Mouse (Mus musculus) forebrain, postnatal 0 days (tissue): ENCODE measurements around the gene Gpr6. TPM values are rescaled to one million over a fixed set of nuclear protein-coding genes. Genes with fewer than 3 reads are reported as not detected.
A peak's percentile ranks its signal among the peaks of the same experiment; 100 is the strongest.

Source experiments
- ATAC-seq: fragments of 200-750 bp; cut with Nextera tagmentation; 2 replicates; pipeline ENCODE4 v1.8.0; 2017; ENCODE audit warnings: mild to moderate bottlenecking, moderate library complexity
- DNase-seq: peaks from one replicate; pipeline ENCODE4 v3.0.0-alpha.2; 2015
- H3K27ac ChIP-seq: fragments of 300-500 bp; sonication (generic); 2 replicates; pipeline ENCODE4 v1.5.1; 2014; ENCODE audit warnings: low read depth, mild to moderate bottlenecking, antibody characterized with exemption, low read length, moderate library complexity, mixed read lengths
- H3K27me3 ChIP-seq: fragments of 300-500 bp; sonication (generic); 2 replicates; pipeline ENCODE4 v1.6.1; 2014; ENCODE audit warnings: mild to moderate bottlenecking, low read length, mixed read lengths; ENCODE audit not compliant: insufficient read depth
- H3K36me3 ChIP-seq: fragments of 300-500 bp; sonication (generic); 2 replicates; pipeline ENCODE4 v1.6.1; 2014; ENCODE audit warnings: mild to moderate bottlenecking, moderate library complexity; ENCODE audit not compliant: insufficient read depth
- H3K4me1 ChIP-seq: fragments of 300-500 bp; sonication (generic); 2 replicates; pipeline ENCODE4 v1.6.1; 2014; ENCODE audit warnings: antibody characterized with exemption; ENCODE audit not compliant: insufficient read depth
- H3K4me2 ChIP-seq: fragments of 300-500 bp; sonication (generic); 2 replicates; pipeline ENCODE4 v1.6.1; 2014; ENCODE audit warnings: low read depth, mild to moderate bottlenecking, moderate library complexity
- H3K4me3 ChIP-seq: fragments of 300-500 bp; sonication (generic); 2 replicates; pipeline ENCODE4 v1.5.1; 2014; ENCODE audit warnings: low read depth, low read length, mixed read lengths
- H3K9ac ChIP-seq: fragments of 300-500 bp; sonication (generic); 2 replicates; pipeline ENCODE4 v1.6.1; 2014; ENCODE audit warnings: mild to moderate bottlenecking
- H3K9me3 ChIP-seq: fragments of 300-500 bp; sonication (generic); 2 replicates; pipeline ENCODE4 v1.6.1; 2016; ENCODE audit warnings: low read length
- CTCF ChIP-seq: sonication (generic); IDR thresholded peaks from 2 replicates; pipeline ENCODE4 v1.5.1; 2016; ENCODE audit warnings: antibody characterized with exemption, control low read depth, low read depth
- WGBS: fragments of 180-500 bp; shearing (Covaris S2); extraction: QIAGEN DNeasy Blood & Tissue Kit; methylation state at CpG from one replicate; pipeline ENCODE4 v1.1.7; 2014; 5-methylcytosine and 5-hydroxymethylcytosine counted together
- polyA plus RNA-seq: library from polyadenylated mRNA; unstranded; fragments of >200 nt; fragmentation: Nextera tagmentation; extraction: Ambion mirVana; gene quantifications from 2 replicates; pipeline ENCODE4 v1.2.1, GENCODE M21; 2015
- total RNA-seq: library from RNA; depleted of rRNA; stranded (reverse); fragments of >200 nt; gene quantifications from 2 replicates; pipeline ENCODE4 v1.2.3, GENCODE M21; 2014; rRNA removed

The Gpr6 gene
- 4.9 and 14.2 TPM in 2 replicates for total RNA-seq
- 2.3 and 2.7 TPM in 2 replicates for polyA plus RNA-seq

DNA sequence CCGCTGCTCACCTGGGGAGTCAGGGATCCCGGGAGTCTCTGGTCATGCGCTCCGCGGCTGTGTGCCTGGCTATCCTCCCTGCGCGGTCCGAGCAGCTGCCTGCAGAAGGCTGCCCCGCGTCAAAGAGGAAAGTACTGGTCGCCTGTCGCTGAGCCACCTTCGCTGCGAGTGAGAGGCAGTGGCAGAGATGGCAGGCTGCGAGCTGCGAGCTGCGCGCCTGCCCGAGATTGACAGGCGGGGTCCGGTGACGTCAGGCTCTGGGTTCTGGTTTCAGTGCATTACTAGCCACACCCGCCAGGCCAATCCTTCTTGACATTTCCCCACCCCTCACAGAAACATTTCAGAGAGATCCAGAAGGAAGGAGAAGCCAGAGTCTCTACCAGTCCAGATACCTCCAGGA lies at the start of gene Gpr6:
Gene Gpr6 (minus strand): TSS at position 170 of the 400 bp plus-strand sequence.
- TF ChIP-seq CTCF = no peak
- H3K4me1 ChIP-seq = peaks cover 15% of the 10 kb centered on the region; the same call in 1 of the 2 replicates
- 0 out of 2 replicates have a peak within 1 kb of the TSS, but pooled peaks have one; percentile 29 for H3K27ac ChIP-seq
- 1% methylated on average over 23 of the region's 23 CpGs for WGBS
- peak within 1 kb of the TSS; percentile 59 for H3K9ac ChIP-seq
- DNase-seq (peak; percentile 54), ATAC-seq (peak; percentile 69)
- peaks cover 8% of the 10 kb centered on the region; the same call in 1 of the 2 replicates for H3K27me3 ChIP-seq
- no peaks in the 10 kb centered on the region for H3K36me3 ChIP-seq
- H3K4me2 ChIP-seq = peak within 1 kb of the TSS; percentile 91
- H3K9me3 ChIP-seq = no peaks in the 10 kb centered on the region
- peak within 1 kb of the TSS; percentile 54 for H3K4me3 ChIP-seq

DNA sequence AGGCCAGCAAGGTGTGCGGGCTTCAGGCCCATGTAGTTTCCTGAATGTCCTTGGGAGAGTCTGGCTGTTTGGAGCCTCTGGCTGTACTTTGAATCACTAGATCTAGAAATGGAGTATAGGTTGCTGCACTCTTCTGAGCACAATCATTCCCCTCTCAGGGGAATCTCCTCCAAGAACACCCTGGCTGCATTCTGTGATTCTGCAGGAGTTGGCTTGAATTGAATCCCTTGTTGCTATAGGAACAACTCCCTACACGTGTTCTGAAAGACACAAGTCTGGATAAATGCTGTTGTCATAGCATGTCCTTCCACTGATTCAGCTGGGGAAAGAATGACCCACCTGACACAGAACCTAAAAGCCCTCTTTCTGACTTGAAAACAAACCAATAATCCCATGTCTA lies 28.0 kb upstream of the Gpr6 start:
- WGBS = 53% methylated on average over 2 of the region's 2 CpGs
- H3K4me1 ChIP-seq = 0 out of 2 replicates have a peak, but pooled peaks cover 4% of the 10 kb centered on the region
- no peaks in the 10 kb centered on the region for H3K27me3 ChIP-seq
- DNase-seq = peak; percentile 59
- H3K27ac ChIP-seq = no peak overlapping the region
- no peaks in the 10 kb centered on the region for H3K9me3 ChIP-seq
- no peak overlapping the region for H3K4me3 ChIP-seq
- no peak for TF ChIP-seq CTCF
- H3K4me2 ChIP-seq = no peak overlapping the region
- peak; percentile 85 for ATAC-seq
- no peak overlapping the region; the same call in 1 of the 2 replicates for H3K9ac ChIP-seq
- H3K36me3 ChIP-seq = no peaks in the 10 kb centered on the region

DNA sequence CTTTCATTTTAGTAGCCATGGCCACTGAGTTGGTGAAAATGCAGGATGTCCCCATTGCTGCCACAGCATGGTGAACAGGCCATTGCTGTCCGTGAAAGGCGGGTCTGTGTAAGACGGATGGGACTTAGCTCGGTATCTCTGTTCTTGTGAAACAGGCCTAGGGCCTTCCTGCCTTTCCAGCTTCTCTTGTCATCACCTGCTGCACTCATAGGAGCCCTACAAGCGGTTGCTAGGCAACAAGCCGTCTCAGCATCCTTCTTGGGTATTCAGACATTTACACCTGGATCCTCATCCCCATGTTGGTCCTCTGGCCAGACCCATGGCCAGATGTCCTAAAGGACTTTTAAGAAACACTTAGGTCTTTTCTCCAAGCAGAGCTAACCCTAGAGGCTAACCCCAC lies 26.1 kb upstream of the Gpr6 start:
- H3K4me1 ChIP-seq = 0 out of 2 replicates have a peak, but pooled peaks cover 4% of the 10 kb centered on the region
- no peak overlapping the region for H3K9ac ChIP-seq
- no peak overlapping the region for H3K27ac ChIP-seq
- WGBS = 75% methylated on average over 6 of the region's 6 CpGs
- peak; percentile 52 for DNase-seq
- no peaks in the 10 kb centered on the region for H3K9me3 ChIP-seq
- no peak overlapping the region for H3K4me2 ChIP-seq
- no peak overlapping the region for H3K4me3 ChIP-seq
- TF ChIP-seq CTCF = no peak
- H3K27me3 ChIP-seq = no peaks in the 10 kb centered on the region
- no peaks in the 10 kb centered on the region for H3K36me3 ChIP-seq
- peak; percentile 71 for ATAC-seq

DNA sequence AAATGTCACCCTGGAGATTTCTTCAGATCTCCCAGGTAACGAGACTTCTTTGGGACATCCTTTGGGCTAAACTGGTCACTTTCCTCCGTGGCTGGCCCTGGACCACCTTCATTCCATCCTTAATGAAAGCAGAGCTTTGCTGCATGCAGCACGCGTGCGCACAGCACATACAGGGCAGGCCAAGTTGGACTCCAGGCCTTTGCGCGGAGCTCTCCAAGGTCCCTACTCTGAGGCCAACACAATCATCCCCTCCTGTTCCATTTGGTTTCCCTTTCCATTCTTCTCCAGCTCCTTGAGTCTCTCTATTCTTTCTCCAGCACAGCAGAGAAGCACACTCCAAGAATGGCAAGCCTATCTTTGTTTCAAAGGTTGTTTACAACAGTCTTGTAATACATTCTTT lies 16.8 kb upstream of the Gpr6 start:
- WGBS = 72% methylated on average over 7 of the region's 7 CpGs
- TF ChIP-seq CTCF = no peak
- Histone ChIP-seq H3K27ac (no peak overlapping the region), H3K27me3 (no peaks in the 10 kb centered on the region), H3K36me3 (no peaks in the 10 kb centered on the region), H3K9ac (no peak overlapping the region), H3K4me2 (no peak overlapping the region), H3K9me3 (no peaks in the 10 kb centered on the region), H3K4me3 (no peak overlapping the region), H3K4me1 (no peaks in the 10 kb centered on the region)
- no peak for ATAC-seq
- no peak for DNase-seq

DNA sequence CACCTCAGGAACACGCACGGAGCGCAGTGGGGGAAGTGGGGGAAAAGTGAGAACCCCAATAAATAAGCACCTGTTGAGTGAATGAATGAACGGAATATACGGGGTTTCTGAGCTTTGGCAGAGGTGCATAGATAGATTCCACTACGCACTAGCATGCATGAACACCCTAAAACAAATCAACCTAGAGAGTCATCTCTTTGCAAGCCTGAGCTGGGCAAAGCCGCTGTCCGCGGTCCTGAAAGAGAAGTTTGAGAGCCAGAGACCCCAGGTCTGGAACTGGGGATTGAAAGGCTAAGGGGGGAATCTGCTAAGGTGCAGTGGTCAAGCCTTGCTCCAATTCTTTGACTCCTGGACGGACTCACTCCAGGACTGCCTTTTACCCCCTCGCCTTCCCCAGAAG lies 389 bp downstream of the Gpr6 start:
- no peak for DNase-seq
- TF ChIP-seq CTCF = no peak
- Histone ChIP-seq H3K36me3 (no peaks in the 10 kb centered on the region), H3K9ac (peak overlapping the region; percentile 59), H3K4me3 (peak overlapping the region; percentile 54), H3K9me3 (no peaks in the 10 kb centered on the region), H3K4me1 (peaks cover 15% of the 10 kb centered on the region; the same call in 1 of the 2 replicates), H3K4me2 (peak overlapping the region; percentile 91), H3K27ac (0 out of 2 replicates have a peak overlapping the region, but pooled peaks have one; percentile 29), H3K27me3 (peaks cover 8% of the 10 kb centered on the region; the same call in 1 of the 2 replicates)
- 3% methylated on average over 11 of the region's 11 CpGs for WGBS
- ATAC-seq = peak; percentile 19; the same call in 1 of the 2 replicates

DNA sequence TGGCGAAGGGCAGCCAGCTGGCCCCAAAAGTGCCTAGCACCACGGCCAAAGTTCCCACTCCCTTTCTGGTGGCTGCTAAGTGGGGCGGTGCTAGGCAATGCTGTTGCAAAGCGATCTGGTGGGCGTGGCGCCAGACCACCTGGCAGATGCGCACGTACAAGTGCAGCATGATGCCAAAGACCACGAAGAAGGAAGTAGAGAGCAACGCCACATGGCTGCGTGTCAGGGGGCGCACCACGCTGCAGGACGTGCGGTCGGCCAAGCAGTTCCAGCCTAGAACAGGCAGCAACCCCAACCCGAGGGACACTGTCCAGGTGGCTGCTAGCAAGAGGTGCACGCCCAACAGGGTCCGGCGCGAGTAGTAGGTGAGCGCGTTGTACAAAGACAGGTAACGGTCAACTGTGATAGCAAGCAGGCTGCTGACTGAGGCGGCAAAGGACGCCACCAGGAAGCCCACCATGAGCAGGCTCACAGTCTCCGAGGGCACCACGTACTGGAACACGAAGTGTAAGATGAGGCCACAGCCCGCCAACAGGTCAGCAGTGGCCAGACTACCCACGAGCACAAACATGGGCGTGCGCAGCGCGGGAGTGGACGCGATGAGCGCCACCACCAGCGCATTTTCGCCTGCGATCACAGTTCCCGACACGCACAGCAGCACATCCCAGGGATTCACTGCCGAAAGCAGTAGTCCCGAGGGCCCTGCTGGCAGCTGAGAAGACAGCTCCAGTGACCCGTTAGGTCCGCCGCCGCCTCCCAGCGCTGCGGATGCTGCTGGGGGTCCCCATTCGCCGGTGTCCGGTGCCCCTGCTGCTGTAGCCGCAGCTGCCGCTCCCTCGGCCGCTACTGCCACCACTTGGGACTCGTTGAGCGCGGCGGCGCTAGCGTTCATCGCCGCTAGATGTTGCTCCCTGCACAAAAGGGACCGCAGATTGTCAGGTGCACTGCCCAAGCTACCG lies 1.1 kb downstream of the Gpr6 start:
- Histone ChIP-seq H3K4me2 (peak overlapping the region; percentile 91), H3K27me3 (peaks cover 8% of the 10 kb centered on the region; the same call in 1 of the 2 replicates), H3K27ac (no peak overlapping the region), H3K9ac (peak overlapping the region; percentile 59), H3K4me1 (peaks cover 15% of the 10 kb centered on the region; the same call in 1 of the 2 replicates), H3K36me3 (no peaks in the 10 kb centered on the region), H3K9me3 (no peaks in the 10 kb centered on the region), H3K4me3 (peak overlapping the region; percentile 54)
- DNase-seq (peak; percentile 81), ATAC-seq (peak; percentile 76)
- peak; percentile 65 for TF ChIP-seq CTCF
- WGBS = 2% methylated on average over 68 of the region's 68 CpGs

DNA sequence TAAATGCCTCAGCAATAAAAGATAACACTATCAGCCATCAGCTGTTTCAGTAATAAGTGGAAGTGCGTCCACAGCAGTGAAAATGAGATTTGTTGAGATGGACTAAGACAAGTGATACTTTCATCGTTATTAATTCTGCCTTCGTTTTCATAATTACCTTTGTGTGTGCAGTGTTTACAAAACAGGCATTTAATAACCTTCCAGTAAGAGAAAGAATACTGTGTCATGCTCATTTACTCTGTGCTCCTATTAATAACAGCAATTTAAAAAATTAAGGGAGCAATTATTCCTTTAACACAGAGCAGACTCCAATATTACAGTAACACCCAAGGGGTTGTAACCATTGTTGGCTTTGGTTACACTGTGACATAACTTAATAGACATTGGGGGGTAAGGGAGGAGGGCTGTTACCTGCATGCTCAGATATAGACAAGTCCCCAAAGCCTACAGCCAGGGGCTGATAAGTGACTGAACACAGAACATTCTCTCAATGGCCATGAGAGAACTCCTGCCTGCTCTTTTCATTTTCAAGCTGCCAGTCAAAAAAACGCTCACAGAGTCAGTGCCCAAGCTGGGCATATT lies 11.7 kb downstream of the Gpr6 start:
- no peak for DNase-seq
- H3K9me3 ChIP-seq = no peaks in the 10 kb centered on the region
- 40% methylated on average over 4 of the region's 4 CpGs for WGBS
- no peak overlapping the region for H3K27ac ChIP-seq
- H3K27me3 ChIP-seq = no peaks in the 10 kb centered on the region
- no peaks in the 10 kb centered on the region for H3K4me1 ChIP-seq
- no peak overlapping the region for H3K9ac ChIP-seq
- TF ChIP-seq CTCF = no peak
- H3K4me3 ChIP-seq = no peak overlapping the region
- H3K36me3 ChIP-seq = no peaks in the 10 kb centered on the region
- ATAC-seq = no peak
- H3K4me2 ChIP-seq = no peak overlapping the region
